Mouse (Mus musculus) brain, embryonic 18.5 days (tissue): ENCODE results near the gene Krtap13-1.
"Not testable (repeated sequence)": the region's sequence is repeated elsewhere in the genome, so short reads cannot be mapped to it uniquely, and the experiment has no call there.

Source experiments
- DNase-seq: peaks from one replicate; pipeline ENCODE4 v3.0.0-alpha.2; 2012; ENCODE audit warnings: low read depth, low spot score

The Krtap13-1 gene

DNA sequence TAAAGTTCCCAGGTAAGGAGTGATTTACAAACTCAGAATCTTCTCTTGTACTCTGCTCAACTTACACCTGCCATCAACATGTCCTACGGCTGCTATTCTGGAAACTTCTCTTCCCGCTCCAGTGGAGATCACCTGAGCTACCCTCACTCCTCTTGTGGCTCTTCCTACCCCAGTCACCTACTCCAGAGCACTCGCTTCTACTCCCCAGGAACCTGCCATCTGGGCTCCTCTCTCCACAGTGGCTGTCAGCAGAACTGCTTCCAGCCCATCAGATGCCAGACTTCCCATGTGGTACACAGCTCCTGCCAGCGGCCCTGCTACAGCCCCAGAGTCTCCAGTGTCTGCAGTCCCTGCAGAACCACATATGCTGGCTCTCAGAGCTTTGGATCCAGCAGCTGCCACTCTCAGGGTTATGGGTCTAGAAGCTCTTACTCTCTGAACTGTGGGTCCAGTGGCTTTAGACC, at the start of gene Krtap13-1:
Gene Krtap13-1, plus strand, starts transcription at position 51 of the 464 bp plus-strand sequence.
- no peak for DNase-seq

GRCm38 (mm10) chr16:88679099-88679498, 49.6 kb upstream of the Krtap13-1 start:
- DNase-seq: no peak

DNA sequence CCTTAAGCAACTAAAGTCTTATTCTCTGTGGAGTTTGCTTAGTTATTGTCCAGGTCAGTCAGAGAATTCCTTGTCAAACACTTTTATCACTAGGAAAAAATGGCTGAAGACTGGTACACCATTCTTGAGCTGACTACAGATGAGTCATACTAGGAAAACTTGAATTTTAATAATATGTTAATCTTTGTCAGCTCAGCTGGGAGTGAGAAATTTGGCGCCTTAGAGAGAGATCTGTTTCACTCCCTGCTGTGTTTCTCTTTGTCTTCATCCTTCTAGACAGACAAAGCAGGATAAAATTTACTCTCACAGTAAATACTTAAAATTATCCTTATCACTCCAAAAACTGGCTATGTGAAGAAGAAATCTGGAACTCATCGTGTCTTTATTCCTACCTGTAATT, 47.4 kb upstream of the Krtap13-1 start:
- peak; percentile 30 for DNase-seq

DNA sequence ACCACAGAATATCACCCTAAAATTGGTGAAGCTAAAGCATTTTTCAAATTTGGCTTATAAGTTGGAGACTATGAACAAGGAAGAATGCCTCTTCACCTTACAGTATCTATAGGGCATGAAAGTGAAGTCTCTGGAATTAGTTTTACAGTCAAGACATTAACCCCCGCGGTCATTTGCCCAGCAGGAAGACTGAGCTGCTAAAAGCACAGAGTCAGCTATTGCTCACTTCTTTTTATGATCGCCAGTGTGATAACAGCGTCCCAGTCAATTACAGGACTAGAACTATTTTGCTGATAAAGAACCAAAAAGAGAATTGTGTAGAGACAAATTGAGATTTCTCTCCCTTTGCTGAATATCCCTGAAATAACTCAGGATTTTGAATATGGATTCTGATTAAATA, 32.4 kb upstream of the Krtap13-1 start:
- DNase-seq: no peak

DNA sequence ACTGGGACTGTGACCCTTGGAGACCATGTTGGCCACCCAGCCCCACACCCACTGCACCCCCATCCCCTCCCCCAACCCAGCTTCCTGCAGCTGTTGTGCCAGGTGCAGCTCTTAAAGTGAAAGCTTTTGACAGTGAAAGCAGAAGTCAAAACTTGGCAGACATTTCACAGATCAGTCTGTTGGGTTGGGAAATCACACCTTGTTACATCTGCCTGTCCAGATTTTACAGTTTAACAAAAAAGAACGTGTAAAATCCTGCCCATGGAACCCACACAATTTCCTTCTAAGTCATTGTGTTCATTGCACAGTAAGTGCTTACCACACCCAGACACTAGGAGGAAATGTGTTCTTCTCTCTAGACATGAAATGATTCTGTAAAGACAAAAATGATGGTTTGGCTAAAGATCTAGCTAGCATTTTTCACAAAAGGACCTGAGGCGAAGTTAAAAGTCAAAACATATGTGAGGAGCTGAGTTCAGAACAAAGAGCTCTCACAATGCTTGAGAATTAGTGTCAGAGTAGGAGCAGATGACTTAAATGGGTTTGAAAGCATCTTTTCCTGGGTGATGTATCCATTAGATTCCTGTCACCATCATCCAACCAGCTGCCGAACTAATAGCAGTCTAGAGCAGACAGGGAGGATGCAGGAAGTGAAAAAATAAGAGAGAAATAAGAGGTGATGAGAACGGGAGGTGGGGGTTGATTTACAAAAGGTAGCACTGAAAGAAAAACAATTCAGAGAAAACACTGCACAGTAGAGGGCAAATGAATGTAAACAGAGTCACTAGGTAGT, 27.4 kb upstream of the Krtap13-1 start:
- no peak for DNase-seq

GRCm38 (mm10) chr16:88707496-88708012, 21.1 kb upstream of the Krtap13-1 start, which contains the start of gene 2310061N02Rik:
Gene 2310061N02Rik (minus strand): TSS chr16:88707962.
- no peak for DNase-seq

- DNase-seq: no peak
These were observed 17.9 kb upstream of the Krtap13-1 start for GRCm38 (mm10) chr16:88710757-88711156.

DNA sequence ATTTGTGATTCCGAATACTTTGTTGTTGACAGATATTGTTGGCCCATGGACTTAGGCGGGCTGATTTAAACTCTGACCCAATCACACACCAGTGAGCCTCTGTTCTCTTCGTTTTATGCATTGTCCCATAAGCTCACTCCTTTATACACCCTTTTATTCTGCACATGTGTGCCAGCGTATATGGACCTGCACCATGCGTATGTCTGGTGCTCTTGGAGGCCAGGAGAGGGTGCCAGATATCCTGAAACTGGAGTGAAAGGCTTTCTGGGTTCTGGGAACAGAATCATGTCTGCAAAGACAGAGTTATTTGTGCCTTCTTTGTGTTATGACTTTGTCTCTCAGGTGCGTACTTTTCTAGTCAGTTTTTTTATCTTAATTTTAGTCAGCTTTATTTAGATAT, 17.4 kb upstream of the Krtap13-1 start:
- no peak for DNase-seq

DNA sequence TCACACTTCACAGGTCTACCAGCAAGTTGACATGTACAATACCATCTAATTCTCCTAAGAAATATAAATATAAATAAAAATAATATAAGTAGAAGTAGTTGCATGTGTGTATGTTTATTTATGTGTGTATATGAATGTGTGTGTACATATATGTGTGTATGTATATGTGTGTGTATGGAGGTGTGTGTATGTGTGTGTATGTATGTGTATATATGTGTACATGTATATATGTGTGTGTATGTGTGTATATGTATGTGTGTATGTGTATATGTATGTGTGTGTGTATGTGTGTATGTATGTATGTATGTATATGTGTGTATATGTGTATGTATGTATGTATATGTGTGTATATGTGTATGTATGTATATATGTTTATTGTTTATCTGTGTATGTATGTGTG, 12.1 kb upstream of the Krtap13-1 start:
- DNase-seq: no peak

GRCm38 (mm10) chr16:88720031-88720430, 8.6 kb upstream of the Krtap13-1 start:
- no peak for DNase-seq

GRCm38 (mm10) chr16:88735391-88735790, 6.7 kb downstream of the Krtap13-1 start:
- no peak for DNase-seq

DNA sequence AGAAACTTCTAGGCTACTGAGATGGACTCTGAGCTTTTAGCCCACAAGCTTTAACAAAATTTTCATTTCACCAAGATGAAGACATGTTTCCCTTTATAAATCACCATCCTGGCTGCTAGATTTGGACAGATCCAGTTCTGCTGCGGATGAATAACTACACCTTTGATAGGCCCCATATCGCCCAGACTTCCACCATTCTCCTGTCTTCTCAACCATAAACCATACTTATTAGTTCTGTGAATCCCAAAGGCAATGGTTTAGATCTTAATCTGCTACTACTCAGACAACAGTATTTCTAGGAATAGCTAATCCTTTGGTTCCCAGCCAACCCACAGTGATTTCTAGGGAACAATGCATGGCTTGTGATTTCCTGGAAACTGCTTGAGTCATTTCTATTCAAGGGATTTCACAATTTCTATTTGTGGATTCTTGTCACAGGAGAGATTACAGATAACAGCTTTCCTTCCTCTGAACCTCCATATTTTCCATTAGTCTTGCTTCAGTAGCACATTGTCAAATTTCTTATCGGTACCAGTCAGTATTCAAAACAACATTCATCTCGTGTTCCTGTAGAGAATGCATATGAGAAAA, 16.2 kb downstream of the Krtap13-1 start:
- no peak for DNase-seq

GRCm38 (mm10) chr16:88747943-88748342, 19.3 kb downstream of the Krtap13-1 start:
- peak; percentile 10 for DNase-seq

- not testable (repeated sequence) for DNase-seq
These were observed 22.9 kb downstream of the Krtap13-1 start, which contains the start of gene Krtap13 for GRCm38 (mm10) chr16:88751535-88751934. Gene Krtap13 (minus strand): TSS chr16:88751635.

- DNase-seq: not testable (repeated sequence)
These were observed 29.9 kb downstream of the Krtap13-1 start, which contains the start of gene 2310034C09Rik for GRCm38 (mm10) chr16:88758547-88758946. Gene 2310034C09Rik (plus strand): TSS chr16:88758847.

DNA sequence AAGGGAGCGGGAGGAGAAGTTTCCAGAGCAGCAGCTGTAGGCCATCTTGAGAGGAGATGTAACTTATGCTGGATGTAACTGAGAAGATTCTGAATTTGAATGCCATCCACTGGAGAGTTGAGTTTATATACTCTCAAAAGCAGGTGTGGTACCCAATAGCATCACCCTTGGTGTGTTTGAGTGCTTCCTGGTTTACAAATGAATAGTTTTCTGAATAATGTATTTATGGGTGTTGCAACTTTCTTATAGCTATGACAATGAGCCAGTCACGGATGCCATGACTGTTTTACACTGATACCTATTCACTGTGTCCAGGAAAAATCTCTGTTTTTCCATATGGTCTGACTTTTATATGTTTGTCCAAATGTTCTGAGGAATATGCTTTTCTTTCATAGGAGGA, 45.4 kb downstream of the Krtap13-1 start, which contains the start of gene 2310057N15Rik:
Gene 2310057N15Rik, minus strand, starts transcription at position 101 of the 400 bp plus-strand sequence.
- no peak for DNase-seq

DNA sequence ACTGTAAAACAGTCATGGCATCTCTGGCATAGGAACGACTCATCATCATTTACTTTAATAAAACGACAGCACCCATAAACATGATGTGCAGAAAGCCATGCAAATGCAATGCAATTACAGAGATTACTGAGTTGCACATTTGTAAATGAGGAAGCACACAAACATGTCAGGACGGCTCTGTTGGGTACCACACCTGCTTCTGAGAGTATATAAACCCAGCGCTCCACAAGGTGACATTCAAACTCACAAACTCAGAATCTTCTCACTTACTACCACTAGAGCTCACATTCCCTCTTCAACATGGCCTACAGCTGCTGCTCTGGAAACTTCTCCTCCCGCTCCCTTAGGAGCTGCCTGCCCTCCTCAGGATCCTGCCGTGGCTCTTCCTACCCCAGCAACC, 48.9 kb downstream of the Krtap13-1 start, which contains the start of gene Gm5965:
Gene Gm5965, plus strand, starts transcription at position 301 of the 400 bp plus-strand sequence.
- DNase-seq: no peak
